Mouse (Mus musculus) thymus, adult 2 months (tissue): Measurements from ENCODE around the gene Apbb1.

Source experiments
- CTCF ChIP-seq: fragments of 200-500 bp; IDR thresholded peaks from 2 replicates; pipeline ENCODE4 v1.5.1; 2012; ENCODE audit warnings: mild to moderate bottlenecking, control low read depth, low read length, moderate library complexity, borderline replicate concordance; ENCODE audit not compliant: control insufficient read depth, poor library complexity, insufficient read depth; ENCODE audit errors: extremely low read depth
- POLR2A ChIP-seq: fragments of 200-500 bp; IDR thresholded peaks from 2 replicates; pipeline ENCODE4 v1.6.1; 2012; ENCODE audit warnings: mild to moderate bottlenecking, low read length, control low read depth, moderate library complexity; ENCODE audit not compliant: control insufficient read depth, poor library complexity, insufficient read depth; ENCODE audit errors: extremely low read depth

- no peak for TF ChIP-seq POLR2A
- TF ChIP-seq CTCF: no peak
Measured at GRCm38 (mm10) chr7:105569512-105570496, 11.6 kb downstream of the Apbb1 start.
